Mouse (Mus musculus): ENCODE data around the gene Yae1d1.
"Not testable (repeated sequence)": the region's sequence is repeated elsewhere in the genome, so short reads cannot be mapped to it uniquely, and the experiment has no call there.

The Yae1d1 gene

DNA sequence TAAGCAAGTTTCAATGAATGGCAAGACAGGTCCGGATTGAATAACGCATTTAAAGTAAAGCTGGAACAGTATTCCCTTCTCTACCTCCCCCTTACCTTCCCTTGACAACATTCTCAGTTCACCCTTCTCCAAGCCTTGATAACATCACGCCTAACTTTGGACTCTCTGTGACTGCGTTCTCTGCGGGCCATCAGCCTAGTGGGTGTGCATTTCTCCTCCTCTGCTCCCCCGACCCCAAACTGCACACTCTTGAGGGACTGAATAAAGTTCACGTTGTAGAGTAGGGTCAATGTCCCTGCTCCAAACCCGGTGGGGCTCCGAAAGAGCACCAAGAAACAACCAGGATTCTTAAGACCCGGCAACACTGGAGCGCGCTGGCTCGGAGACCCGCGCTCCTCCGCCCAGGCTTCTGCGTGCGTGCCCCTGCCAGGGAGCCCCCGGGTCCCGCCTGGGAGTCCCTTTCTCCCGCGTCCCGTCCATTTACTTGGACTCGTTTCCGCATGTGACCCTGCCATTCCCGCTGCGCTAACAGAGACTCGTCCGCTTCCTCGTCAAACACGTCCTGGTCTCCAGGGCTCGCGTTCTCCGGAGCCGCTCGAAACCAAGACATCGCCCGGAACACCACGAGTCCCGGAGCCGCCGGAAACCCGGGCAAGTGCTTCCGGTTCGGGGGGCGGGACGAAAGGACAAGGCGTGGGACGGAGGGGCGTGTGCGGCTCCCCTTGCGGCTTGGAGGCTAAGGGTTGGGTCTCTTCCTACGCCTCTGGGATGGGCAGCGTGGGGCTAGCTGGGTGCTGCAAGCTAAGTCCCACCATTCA is at the start of gene Yae1d1:
Gene Yae1d1, minus strand, starts transcription at position 653 of the 818 bp plus-strand sequence.
- DNase-seq = peak; percentile 95

DNA sequence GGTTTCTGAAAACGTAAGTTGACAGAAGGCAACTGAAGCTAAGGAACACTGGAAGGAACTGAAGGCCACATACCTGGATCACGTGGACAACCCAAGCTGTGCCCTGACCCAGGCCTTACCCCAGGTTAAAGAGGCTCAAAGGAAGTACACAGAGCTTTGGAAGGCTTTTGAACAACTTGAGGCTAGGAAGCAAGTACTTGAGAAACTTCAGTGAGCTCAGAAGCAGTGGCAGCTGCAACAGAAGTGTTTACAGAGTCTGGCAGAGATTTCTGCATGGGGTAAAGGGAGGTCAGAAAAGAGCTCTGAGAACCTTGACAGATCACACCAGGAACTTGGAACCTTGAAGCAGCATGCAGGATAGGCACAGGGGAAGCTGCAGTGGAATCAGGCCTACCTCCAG is 45.7 kb upstream of the Yae1d1 start:
- peak; percentile 44 for DNase-seq

DNA sequence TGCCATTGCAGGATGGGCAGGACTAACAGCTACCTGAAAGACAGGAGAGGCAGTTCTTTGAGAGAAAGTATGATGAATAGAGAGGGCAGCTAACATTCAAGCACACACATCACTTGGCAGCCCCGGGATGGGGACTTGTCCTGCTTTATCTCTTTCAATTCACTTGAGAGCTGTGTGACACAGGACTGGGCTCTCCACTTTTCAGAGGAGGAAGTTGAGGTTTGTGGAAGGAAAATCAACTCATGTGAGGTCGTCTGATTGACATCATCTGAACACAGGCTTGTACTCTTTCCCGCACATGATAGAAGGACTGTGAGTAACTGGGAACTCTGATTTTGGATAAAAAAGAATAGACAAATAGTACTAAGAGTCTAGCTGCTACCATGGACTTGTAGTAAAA is 23.5 kb upstream of the Yae1d1 start:
- DNase-seq = no peak

DNA sequence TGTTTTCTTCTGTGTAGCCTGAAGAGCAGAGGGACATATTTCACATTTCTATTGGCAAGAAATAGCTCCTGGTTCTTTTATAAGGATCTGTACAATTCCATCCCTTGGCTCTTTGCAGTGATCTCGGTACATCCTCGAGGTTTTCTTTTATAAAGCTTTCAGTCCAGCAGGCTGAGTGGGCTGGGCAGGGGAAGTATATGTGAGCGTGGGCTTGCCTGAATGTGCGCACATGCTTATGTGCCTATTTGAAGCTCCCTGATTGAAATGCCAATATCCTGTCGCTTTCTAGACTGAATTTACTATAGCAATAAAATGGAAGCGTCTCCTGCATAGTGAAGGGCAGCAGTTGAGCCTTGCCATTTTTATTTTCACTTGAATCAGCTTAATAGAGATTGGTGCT is 20.1 kb upstream of the Yae1d1 start:
- no peak for DNase-seq

DNA sequence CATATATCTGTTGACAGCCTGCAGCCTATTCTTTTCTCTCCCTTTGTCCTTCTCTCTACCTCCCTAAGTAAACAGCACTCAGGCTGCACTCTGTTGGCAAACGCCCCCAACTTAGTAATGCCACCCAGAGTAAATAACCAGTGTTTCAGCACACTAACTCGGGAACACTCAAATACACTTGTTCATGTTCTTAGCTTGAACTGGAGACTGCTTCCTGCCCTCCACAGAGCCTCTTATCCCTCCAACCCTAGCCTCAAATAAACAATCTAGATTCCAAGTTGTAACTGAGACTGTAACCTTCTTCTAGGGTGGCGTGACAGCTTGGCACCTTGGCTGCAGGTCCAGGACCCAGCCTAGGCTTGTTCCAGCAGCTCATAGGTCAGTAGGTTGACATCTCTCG is 17.9 kb upstream of the Yae1d1 start:
- peak; percentile 34 for DNase-seq

DNA sequence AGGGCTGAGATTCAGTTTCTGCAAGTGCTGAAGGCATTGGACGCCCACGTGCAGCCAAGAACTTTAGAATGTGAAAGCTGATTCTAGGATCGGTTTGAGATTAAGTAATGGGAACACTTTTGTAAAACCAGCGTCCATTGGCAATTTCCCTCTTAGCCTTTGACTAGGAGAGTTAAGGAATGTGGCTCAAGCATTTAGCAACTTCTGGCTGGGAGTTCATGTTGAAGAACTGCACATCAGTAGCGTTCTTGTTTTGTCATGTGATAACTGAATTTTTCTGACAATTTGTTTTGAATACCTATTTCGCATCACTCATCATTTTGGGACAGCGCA is 332 bp upstream of the Yae1d1 start:
- no peak for DNase-seq

DNA sequence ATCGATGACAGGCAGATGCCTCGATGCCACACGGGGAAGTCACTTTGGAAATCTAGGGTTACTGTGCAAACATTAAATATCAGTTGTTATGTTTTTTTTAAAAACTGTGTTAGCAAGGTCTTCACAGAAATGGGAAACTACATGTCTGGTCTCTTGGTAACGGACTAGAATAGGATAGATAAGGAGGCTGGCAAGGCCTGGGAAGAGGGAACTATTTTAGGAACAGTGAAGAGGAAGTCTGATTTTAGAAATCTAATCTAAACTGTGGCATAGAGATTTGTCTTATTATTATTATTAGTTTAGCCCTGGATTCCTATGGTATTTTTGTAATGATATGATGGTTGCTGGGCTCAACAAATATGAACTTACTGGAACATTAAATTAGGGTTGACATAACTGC is 1.1 kb downstream of the Yae1d1 start:
- DNase-seq = no peak

DNA sequence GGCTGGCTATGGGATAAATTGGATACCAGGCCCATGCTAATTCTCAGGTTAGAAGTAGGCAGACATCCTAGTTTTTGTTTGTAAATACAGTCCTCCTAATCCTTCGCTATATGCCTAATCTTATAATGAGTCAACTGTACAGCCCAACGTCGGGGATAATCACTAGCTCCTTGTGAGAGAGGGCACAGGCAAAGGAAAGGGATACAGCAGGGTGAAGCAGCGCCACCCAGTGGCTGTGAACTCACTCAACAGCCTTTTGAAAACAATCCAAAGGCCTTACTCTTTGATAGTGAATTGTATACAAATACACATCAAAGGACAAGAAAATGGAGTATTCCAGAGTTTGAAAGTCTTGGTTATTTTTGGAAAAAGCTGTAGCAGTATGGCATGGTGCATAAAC is 10.0 kb downstream of the Yae1d1 start:
- peak; percentile 45 for DNase-seq

DNA sequence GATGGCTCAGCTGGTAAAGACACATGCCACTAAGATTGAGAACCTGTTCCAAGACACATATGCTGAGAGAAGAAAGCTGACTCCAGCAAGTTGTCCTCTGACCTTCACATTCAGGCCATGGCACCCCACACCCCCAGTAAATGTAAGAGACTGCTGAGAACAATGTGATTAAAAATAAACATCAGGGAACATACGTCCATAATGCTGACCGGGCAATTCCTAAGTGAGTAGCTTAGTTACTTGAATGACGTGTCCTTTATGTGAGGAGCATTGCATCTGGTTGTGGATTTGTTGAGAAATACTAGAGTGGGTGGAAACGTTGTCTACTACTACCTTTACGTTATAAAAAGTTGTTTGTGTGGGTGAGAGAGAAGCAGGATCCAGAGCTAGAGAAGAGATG is 10.5 kb downstream of the Yae1d1 start:
- no peak for DNase-seq

DNA sequence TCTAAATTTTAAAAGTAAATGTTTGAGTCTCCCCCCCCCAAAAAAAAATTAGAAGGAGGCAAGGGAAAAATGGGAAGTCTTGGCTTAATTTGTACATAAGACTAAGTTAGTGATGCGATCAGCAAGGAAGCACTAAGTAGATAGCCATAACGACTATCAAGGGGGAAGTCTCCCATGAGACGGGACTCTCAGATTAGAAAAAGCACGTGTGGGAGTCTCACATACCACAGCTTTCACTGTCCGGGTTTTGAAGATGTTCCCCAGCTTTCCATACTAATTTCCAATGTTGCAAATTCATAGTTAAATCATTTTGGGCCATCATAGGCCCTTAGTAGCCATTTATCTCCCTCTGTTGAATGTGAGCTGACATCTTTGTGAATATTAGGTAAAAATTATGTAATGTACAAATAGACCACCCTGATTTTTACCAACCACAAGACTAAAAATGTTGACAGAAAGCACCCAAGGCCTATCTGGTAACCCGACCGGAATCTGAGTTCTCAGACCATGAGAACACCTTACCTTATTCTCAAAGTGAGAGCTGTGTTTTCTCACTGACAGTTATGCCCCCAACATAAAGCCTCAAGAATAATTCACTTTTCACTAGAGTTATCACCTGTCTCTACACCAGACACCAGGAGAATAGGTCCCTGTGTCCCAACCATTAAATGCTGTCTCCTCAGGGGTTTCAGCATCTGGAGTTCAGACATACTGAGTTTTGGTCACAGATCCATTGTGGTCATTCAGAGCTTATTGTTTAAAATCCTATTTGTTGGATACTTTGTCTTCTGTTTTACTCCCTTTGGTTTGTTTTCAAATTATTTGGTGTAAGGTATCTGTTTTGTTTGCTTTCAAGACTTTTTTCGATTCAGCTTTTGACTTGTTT is 16.1 kb downstream of the Yae1d1 start:
- DNase-seq = no peak

DNA sequence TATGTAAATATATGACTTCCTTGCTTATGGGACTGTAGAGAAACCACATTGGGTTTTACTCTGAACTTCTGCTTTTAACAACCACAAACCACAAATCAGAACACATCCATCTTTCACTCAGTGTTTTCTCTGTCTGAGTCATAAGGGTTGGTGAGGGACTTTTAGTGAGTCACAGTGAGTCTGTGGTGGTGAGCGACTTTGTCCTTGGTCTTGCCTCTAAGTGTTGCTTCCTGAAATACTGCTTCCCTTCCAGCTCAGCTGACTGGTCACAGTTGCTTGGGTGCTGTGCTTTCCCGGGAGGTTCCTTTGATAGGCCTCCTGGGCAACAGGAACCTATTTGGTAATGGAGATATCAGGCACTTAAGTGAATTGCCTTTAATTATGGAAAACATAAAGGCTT is 17.3 kb downstream of the Yae1d1 start:
- DNase-seq = no peak

DNA sequence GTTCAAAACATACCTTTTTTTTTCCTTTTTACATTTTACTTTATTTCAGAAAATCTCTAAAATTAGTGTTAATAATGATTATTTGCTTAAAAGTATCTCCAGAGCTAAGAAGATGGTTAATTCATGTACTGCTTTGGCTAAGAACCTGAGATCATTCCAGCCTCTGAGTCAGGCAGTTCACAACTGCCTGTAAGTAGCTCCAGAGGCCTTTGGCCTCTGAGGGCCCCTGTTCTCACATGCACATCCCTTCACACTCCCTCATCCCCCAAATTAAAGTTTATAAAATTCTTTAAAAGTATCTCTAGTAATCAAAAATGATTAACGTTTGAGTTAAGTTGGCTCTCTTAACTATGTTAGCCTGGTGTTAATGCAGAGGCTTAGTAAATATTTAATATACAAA is 17.7 kb downstream of the Yae1d1 start:
- DNase-seq = no peak

DNA sequence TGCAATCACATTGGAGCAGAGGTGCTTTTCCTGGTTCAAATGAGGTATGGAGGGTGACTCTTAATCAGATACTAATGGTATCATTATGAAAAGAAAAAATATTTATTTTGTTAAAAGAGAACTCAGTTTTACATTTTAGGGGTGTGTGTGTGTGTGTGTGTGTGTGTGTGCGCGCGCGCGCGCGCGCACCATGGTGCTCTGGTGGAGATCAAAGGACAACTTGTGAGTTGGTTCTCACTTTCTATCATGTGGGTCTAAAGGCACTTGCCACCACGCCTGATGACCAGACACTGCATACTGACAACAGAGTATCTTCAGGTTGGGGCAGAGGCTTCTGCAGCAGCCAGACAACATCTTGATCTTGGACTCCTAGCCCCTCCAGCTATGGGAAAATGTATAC is 18.4 kb downstream of the Yae1d1 start:
- DNase-seq = no peak

DNA sequence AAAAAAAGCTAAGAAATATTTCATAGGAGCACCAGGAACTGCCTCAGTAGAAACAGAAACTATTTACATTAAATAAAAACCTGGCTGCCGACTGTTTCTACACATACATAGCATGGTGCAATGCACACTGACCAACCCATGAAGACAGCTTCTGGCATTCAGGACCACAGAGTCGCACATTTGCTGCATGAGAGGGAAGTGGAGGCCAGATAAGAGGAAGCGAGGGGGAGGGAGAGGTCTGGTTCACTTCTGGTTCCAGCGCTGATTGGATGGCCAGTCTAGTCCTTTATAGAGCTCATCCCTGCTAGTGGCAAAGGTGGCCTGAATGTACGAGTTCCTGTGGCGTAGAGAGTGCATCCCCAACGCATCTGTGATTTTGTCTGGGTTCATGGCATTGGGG is 32.5 kb downstream of the Yae1d1 start:
- DNase-seq = no peak

DNA sequence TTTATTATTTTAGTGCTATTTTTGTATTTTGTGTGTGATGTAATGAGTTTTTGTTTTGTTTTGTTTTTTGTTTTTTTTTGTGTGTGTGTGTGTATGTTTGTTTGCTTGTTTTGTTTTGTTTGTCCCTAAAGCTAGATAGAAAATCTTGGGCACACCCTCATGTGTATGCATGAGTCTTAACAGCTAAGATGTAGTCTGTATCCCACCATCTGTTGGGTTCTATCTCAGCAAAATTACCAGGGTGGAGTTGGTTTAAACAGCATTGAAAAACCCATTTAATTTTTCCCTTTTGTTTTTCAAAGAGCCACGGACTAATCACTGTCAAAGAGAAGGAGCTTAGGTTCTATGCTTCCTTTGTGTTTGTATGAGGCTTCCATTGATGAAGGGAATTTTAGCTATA is 38.9 kb downstream of the Yae1d1 start:
- no peak for DNase-seq

DNA sequence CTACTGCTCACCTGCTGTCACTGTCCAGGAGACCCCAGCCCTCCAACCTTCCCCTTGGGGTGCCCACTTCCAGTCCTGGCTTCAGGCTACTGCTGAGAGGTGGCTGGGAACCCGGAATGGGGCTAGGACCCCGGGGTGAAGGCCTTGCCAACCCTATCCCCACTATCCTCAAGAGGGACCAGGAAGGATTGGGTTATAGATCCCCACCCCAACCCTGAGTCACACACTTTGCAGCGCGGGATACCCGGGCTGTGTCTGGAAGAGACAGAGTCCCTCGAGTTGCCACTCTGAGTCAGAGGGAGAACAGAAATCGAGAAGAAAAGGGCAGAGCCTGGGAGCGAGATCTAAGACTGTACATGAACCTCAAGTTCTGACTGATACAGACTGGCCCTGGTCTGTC is 42.6 kb downstream of the Yae1d1 start:
- DNase-seq = not testable (repeated sequence)

DNA sequence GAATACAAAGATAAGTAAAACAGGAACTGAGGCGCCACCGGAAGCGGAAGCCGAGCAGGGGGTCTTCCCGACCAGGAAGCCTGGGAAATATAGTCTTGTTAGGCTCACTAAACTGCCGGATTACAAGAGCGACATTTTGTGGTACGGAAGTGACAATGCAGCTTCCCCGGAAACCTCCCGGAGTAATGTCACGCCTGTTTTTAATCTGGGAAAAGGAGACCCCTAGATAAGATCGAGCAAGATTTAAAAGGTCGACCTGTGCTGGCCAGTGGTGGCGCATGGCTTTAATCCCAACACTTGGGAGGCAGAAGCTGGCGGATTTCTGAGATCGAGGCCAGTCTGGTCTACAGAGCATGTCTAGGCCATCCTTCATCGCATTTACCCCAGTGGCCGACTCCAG is 43.6 kb downstream of the Yae1d1 start:
- no peak for DNase-seq

DNA sequence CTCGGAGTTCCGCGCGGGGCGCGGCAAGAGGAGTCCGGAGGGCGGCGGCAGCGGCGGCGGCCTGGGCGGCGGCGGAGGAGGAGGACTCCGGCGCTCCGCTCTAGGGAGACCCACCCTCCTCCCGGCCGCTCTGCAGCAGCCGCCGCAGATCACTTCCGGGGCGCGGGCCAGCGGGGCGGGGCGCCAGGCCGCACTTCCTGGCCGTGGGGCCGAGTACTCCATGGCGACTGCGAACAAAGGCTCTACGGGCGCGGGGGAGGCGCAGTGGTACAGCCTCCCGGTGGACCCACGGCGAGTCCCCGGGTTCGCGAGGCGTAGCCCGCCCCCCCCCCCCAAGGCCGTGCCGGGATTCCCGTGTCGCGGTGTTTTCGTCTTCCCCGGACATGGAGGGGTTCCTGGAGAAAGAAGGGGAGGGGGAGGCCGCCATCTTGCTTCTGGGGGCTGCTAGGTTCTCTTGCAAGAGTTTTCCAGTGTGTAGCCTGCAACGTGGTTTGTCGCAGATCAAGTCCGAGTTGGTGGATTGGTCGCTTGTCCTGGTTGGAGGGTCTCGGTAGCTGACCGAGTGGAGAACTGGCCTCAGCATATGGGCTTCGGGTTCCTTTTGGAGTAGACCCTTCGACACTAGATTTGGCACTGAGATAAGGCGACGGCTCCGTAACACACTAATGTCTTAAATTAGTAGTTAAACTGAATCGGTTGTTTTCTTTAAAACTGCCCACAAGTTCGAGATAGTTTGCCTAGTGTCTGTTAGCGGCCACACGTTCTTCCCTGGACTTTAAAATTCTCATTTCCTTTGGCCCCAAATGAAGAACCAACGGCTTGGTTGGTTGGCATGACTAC is 48.9 kb downstream of the Yae1d1 start, which contains the start of gene Rala:
Gene Rala, minus strand, starts transcription at position 162 of the 840 bp plus-strand sequence.
- peak; percentile 96 for DNase-seq

DNA sequence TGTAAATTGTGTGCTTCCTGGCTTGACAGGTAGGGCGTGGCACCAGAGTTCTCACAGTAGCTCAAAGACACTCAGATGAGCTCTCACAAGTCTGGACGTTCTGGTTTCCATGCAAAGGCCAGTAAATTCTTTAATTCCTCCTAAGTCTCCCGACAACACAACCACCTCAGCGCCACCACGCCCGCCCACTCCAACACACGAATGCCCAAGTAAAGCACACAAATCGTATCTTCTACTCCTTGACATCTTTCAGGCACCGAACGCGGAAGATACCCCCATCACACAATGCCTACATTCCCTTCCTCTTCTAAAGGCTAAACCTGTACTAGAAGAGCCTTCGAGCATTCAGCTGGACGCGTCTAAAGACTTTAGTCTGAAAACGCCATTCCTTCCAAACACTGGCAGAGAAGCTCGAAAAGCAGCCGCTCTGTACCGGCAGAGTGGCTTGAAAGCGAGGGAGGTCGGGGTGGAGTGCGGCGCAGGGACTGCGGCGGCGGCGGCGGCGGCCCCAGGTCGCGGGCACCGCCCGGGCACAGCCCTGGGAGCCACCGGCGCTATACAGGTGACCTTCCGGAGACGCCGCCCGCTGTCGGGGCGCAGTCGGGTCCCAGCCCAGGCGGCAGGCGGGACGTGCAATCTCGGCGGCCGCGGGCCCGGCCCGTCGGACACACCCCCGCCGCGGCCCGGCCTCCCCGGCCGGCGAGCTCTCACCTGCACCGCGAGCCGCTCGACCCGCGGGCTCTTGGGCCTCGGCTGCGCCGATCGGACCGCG is 49.7 kb downstream of the Yae1d1 start:
- DNase-seq = peak; percentile 16

DNA sequence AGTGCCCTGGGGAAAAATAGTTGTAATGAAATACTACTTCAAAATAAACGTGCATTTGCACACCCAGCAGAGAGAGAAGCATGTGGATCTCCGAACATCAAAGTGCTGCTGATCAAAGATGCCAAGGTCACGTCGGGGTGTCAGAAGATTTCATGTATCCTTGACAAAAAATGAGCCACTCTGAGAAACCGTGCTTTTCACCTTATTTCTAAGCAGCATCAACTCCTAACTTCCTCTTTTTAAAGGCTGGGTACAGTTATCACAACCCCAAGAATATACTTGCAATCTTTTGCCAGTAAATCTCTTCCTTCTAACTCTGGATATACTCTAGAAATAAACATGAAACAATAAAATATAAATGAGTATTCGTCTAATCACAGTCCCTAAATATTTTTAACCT is 50.8 kb downstream of the Yae1d1 start:
- DNase-seq = no peak
